Mouse (Mus musculus): Measurements from ENCODE around the gene Egf.

The Egf gene

DNA sequence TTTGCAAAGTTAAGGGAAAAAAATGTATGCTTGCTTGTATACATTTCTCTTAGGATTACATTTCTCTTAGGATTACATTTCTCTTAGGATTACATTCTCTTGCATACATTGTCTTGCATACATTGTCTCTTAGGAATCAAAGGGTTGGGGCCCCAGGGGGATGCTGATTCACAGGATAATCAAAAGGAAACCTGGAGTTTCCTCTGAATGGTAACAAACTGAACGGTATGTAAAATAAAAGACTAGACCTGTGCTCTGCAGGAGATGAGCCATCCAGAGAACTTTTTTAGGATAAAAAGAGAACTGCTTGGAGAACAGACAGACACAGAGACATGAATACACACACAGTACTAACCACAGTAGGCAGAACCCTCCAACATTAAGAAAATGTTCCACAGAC, 104.2 kb downstream of the Egf start:
- no peak for DNase-seq (ENCODE audit: low spot score)

DNA sequence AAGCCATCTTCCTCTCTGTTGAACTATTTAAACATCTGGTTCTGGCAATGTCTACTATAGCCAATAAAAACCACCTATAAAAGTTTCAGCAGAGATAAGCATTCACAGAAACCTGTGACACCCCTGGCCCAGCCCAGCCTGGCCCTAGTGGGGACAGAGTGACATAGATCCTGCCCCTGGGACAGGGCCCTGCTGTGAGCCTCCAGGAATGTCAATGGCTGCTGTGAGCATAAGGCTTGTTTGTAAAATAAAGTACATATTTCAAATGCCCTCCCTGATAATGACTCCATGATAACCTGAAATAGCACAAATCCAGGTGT, 104.9 kb downstream of the Egf start:
- DNase-seq (ENCODE audit: low spot score) = no peak

DNA sequence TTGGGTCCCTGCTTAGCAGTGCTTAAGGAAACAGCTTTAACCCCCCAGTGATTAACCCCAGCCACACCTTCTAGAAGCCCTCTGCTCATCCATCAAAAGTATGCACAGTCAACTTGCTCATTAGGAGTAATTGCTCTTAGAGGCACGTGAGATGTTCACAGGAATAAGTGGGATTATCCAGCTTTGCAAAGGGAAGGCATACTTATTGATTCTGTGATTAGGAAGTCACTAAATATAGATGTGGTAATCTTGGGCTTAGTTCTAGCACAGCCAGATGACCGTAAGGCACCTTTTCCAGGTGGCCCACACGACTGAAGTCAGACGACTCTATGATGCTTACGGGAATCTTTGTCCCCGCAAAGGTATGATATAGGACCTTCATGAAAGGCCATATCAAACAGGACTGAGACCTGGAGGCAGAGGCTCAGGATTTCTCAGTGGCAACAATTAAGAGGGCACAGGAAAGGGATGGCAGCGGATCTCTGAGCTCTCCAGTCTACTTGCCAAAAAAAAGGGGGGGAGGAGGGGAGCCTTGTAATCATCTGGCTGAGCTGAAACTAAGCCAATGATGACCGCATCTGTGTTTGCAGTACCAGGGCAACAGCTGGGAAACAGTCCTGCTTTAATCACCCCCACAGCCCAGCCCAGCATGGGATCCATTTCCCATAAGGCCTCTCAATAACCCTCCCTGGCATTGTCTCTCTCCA, 105.4 kb downstream of the Egf start:
- peak; percentile 19 for DNase-seq (ENCODE audit: low spot score)

DNA sequence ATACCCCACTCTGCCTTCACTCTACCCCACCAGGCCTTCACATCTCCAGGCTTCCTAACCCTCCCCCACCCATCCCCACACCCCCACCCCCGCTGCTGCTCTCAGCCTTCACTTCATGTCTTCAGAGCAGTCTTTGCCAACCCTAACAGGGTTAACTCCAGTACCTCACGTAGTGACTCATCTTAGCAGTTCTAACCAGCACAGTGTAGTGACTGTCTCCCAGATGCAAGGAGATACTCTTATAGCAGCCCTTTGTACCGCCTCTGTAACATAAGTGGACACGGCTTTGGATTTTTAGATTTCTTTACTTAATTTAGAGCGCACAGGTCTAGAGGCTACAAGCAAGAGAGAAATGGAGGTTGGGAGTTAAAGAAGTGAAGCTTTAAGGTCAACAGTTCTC, 106.5 kb downstream of the Egf start:
- DNase-seq (ENCODE audit: low spot score) = no peak

DNA sequence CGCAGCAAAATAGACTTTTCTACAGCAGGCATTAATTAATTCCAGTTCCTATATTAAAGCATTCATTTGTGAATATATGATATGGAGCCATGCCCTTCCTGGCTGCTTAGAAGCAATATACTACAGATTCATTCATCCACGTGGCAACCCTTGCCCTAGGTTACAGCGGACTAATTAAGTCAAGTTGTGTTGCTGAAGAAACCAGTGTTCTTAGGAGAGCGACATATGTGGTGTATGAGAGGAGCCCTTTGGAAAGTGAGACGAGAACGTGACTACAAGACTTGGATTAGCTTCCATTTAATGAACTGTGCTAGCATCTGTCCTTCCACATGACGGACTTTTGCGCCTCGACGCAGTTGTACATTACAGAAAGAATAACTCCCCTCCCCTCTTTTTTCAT, 107.8 kb downstream of the Egf start:
- DNase-seq (ENCODE audit: low spot score) = no peak

DNA sequence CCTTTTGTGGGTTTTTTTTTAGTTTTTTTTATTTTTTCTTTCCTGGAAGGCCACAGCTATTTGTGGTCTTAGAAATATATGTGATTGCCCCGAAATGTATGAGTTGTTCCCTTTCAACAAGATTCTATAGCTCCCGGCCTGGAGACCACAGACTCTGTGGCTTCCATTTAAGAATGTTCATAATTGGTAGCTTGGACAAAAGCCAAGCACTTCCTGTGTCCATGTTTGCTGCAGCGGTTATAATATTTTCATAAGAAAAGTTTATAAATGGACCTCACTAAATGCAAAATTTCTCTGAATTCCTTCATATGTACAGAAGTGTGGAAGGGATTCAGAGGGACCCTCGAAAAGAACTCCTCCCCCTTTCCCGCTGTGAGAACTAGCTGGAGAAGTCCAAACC, 108.3 kb downstream of the Egf start:
- no peak for DNase-seq (ENCODE audit: low spot score)

DNA sequence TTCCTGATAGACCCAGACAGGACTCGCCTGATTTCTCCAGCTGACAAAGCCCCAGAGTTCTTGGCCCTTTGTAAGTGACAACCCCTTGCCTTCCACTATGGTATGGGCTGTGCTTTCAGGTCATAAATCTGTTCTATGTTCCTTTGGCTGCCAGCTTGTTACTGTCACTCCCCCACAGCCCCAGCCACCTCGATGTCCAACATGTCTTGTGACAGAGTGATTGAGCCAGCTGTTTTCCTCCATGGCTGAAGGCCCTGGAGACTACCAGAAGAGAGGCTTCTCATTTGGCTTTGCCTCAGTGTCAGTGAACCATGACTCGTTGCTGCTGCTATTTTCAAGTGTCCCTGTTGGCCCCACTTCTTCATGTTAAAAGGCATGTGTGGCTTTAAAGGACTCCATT, 109.7 kb downstream of the Egf start:
- peak; percentile 34 for DNase-seq (ENCODE audit: low spot score)

DNA sequence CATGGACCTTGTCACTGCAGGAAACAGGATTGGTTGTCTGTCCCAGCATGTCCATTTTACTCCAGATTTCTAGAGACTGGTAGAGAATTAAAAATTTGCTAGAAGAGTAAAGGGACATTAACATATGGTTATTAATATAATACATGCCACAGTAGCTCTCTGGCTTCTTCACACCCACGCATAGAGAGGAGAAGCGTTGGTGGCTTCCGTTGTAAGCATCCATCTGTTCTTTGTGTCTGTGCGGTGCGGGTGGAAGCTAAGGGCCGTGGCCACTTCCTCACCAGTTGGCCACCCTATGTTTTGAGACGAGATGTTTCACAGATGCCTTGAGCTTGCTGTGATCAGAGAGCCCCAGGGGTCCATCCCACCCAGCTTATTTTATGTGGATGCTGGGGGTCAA, 113.5 kb downstream of the Egf start:
- DNase-seq (ENCODE audit: low spot score) = no peak

DNA sequence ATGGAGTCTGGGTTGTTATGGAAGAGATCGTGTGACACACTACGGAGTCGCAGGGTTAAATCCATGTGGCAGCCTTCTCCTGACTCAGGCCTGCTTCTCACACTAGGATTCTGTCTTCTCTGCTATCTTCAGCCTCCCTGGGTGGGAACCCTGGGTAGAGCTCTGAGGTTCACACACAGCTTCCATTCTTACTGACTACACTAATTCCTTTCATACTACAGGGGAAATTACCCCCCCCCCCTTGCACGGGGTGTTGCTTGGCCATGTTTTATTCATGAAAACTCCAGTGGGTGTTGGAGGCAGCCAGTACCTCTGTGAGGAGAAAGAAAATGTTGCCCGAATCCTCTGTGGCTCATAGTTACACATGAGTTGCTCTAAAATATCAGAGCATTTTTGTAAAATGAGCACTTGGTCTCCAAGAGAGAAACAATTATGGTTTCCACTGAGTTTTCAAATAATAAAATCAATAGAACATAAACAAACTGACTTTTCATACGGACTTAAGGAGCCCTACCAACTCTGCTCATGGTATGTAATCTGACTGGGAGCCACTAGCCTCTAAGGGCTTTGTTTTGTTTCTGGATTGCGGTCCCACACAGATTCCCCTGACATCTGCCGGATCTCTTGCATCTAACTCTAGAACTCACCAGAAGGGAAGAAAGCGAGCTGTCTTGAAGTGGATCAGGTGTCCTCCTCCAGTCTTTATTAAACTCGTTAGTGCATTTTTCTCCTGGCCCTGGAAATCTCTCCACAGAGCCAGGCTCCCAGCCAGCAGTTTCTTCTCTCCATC, 114.7 kb downstream of the Egf start:
- DNase-seq (ENCODE audit: low spot score) = no peak

DNA sequence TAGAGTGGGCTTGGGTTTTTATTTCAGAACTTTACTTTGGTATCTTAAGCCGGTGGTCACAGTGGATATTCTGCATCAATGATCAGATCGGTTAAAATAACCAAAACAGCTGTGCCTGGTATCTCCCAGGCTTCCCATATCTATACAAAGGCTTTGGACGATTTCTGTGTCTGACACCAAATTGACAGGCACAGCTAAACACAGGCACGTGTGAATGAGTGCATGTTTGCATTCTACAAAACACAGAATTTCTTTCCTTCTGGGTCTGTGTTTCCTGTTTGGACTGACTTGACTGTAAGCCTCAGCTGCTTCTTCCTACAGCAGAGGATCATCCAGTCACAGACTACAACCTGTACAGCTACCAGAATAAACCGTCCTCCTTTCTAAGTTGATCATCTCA, 115.4 kb downstream of the Egf start:
- DNase-seq (ENCODE audit: low spot score) = no peak

DNA sequence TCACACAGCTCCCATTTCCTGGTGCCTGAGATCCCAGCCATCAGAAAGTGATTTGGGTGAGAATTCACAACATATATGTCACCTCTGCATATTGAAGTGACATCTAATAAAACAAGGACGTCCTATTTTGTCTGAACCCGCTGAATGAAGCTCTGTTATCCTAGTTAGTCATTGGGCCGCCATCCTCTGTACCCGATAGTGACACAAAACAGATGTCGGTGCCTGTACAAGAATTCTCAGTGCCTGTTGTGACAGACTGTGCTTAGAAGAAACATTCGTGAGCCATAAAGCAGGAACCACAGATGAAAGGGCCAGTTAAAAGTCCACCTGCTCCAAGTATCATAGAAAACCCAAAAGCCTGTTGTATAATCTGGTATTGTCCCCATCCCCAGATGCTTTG, 117.7 kb downstream of the Egf start:
- no peak for DNase-seq (ENCODE audit: low spot score)

DNA sequence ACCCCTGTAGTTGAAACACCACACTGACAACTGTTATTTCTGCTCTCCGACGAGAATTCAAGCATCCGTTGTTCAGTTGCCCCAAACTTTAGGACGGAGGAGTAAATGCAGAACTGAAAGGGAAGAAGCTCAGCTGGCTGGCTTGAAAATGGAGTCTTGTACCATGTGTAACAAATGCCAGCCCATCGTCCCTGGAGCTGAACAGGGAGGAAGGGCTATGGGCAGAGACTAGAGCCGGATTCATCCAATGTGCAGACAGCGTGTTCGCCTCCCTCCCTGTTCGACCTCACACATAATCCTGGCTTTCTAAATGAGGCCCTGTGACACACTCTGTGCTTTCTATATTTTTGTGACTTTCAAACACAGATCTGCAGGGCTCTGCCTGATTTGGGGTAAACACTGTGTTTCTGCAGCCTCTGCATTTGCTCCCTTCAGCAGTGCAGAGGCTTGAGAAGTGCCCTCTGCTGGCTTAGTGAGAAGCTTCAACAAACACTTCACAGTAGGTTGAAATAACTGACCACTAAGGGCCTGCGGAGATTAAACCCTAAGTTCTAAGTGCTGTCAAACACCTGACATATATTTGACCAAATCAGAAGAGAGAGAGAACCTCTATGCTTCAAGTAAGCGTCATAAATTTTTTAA, 120.7 kb downstream of the Egf start:
- DNase-seq (ENCODE audit: low spot score) = peak; percentile 35

DNA sequence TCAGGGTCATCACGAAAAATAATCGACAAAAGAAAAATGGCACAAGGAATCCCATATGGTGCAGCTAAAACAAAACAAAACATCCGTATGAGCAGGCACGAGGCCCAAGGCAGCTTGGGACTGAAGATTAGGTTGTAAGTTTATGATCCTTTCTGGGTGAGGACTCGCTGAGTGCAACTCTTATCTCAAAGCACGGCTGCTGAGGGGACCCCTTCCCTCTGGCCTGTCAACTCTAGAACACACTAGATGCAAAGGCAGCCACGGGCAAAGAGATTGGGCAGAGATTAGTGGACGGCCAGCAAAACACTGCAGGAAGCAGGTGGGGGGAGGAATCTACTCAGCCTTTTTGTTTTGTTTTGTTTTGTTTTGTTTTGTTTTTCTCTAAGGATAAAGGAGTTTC, 121.6 kb downstream of the Egf start:
- DNase-seq (ENCODE audit: low spot score) = no peak

DNA sequence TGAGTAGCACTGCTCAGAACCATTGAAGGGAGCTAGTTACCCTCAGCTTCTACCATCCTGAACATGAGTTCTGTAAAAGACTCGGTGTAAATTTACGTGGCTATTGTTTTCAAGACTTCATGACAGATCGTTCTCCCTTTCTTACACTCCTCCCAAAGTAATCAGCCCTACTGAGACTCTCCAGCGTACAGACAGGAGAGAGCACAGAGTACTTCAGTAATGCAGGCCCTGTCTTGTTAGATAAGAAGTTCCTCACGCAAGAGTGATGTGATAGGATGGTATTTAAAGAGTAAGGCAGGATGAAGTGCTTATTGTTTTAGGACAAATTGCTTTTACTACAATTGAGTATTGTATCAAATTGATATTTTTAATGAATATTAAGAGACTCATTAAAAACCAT, 123.3 kb downstream of the Egf start:
- no peak for DNase-seq (ENCODE audit: low spot score)

DNA sequence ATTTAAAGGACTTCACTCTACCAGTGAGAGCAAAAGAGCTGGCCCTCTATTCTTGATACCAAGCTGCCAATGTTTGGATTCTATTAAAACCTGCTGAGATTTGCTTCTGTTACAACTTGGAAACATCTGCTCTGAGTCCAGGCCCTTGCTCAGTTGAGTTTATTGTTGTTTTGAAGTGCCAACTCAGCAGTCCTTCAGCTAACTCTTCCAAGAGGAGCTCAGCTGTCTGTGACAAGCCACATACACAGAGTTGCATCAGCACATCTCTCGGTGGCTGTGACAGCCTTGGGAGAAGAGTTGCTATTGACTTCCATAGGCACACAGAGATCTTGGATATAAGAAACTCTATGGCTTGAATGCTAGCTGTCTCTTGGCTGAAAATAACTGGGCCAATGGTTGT, 124.1 kb downstream of the Egf start:
- DNase-seq (ENCODE audit: low spot score) = no peak
